In the genomic region with DNA sequence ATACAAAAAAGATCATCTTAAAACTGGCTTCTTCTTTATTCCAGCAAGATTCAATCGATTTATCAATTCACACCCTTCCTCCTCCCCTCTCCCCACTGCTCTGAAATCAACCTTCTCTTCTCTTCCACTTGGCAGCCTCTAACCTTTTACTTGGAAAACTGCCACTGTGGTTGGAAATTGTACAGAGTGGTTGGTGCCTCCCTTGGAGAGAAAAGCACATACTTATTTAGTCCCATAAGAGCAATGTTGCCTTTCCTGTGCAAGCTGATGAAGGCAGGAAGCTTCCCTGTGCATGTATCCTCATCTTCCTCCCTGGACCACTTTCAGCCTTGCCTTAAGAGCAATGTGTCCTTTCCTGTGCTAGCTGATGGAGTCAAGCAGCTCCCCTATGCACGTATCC, we compare ENCODE assay signal across 8 mouse cellular contexts. TPM values are rescaled to one million over a fixed set of nuclear protein-coding genes. Genes with fewer than 3 reads are reported as not detected.
DNase-seq lines count a peak whose midpoint lies in the region; ATAC-seq lines count a peak whose summit lies in the region.

No protein-coding gene starts in this region.

- intact Hi-C loops in heart, postnatal 36 days (cut with DNase I) = no loop called here

- no peak overlapping the region for H3K27ac ChIP-seq in hindbrain, embryonic 15.5 days (replicated peaks)
- H3K27ac ChIP-seq in hindbrain, embryonic 10.5 days = no peak overlapping the region

- no peaks in the 10 kb centered on the region for H3K9me3 ChIP-seq in hindbrain, embryonic 15.5 days
- H3K9me3 ChIP-seq in hindbrain, embryonic 10.5 days = no peaks in the 10 kb centered on the region

- no peak overlapping the region for H3K4me3 ChIP-seq in hindbrain, embryonic 15.5 days
- no peak overlapping the region for H3K4me3 ChIP-seq in hindbrain, embryonic 10.5 days

- no peaks in the 10 kb centered on the region for H3K4me1 ChIP-seq in hindbrain, embryonic 15.5 days (replicated peaks)
- no peaks in the 10 kb centered on the region for H3K4me1 ChIP-seq in hindbrain, embryonic 10.5 days (replicated peaks)

- DNase-seq in hindbrain, embryonic 10.5 days (ENCODE audit: low spot score) = no peak
- DNase-seq in Muller cell, postnatal 12 days (ENCODE audit: inconsistent ontology term) = peak; percentile 81
- DNase-seq in cerebellum, adult 11 months = peak; percentile 16
- peak; percentile 59 for DNase-seq in heart, postnatal 36 days
- peak; percentile 62 for DNase-seq in ovary, postnatal 14 days (ENCODE audit: low spot score)
- DNase-seq in embryo, embryonic 10.5 days (ENCODE audit: low spot score) = no peak
- DNase-seq in retina, embryonic 14.5 days (ENCODE audit: low spot score) = no peak

- 70% methylated on average over 2 of the region's 2 CpGs for WGBS in hindbrain, embryonic 15.5 days
- 86% methylated on average over 2 of the region's 2 CpGs for WGBS in hindbrain, embryonic 10.5 days

- H3K4me2 ChIP-seq in hindbrain, embryonic 15.5 days = no peak overlapping the region

- no peak overlapping the region for H3K9ac ChIP-seq in hindbrain, embryonic 15.5 days

- H3K36me3 ChIP-seq in hindbrain, embryonic 15.5 days = no peaks in the 10 kb centered on the region
- no peaks in the 10 kb centered on the region for H3K36me3 ChIP-seq in hindbrain, embryonic 10.5 days

- ATAC-seq in hindbrain, embryonic 15.5 days (ENCODE audit: low FRiP score, low read depth) = peak; percentile 42; the same call in 1 of the 2 replicates

- no peaks in the 10 kb centered on the region for H3K27me3 ChIP-seq in hindbrain, embryonic 15.5 days
- no peaks in the 10 kb centered on the region for H3K27me3 ChIP-seq in hindbrain, embryonic 10.5 days (ENCODE audit: insufficient read depth, poor library complexity, severe bottlenecking)

RNA-seq across cellular contexts. Expression of a gene that starts 3.4 kb away (rescaled TPM):
- polyA plus RNA-seq in hindbrain, embryonic 15.5 days (2015; fragmentation: Nextera tagmentation; extraction: Ambion mirVana) = 1.1 and 1.4 TPM in 2 replicates
- polyA plus RNA-seq in hindbrain, embryonic 10.5 days (2016; fragmentation: Nextera tagmentation; extraction: Ambion mirVana) = not detected in 2 replicates
- total RNA-seq in heart, postnatal 36 days (2021) = 1 to 10 TPM; 1.1 to 1.9 TPM

RNA-seq across cellular contexts. Expression of a gene that starts 9.4 kb away (rescaled TPM):
- polyA plus RNA-seq in hindbrain, embryonic 15.5 days (2015; fragmentation: Nextera tagmentation; extraction: Ambion mirVana) = 0.34 and 1.1 TPM in 2 replicates
- polyA plus RNA-seq in hindbrain, embryonic 10.5 days (2016; fragmentation: Nextera tagmentation; extraction: Ambion mirVana) = not detected in 2 replicates
- total RNA-seq in heart, postnatal 36 days (2021) = 1 to 10 TPM; 1.8 to 3.5 TPM

RNA-seq across cellular contexts. Expression of a gene that starts 15.0 kb away (rescaled TPM):
- polyA plus RNA-seq in hindbrain, embryonic 15.5 days (2015; fragmentation: Nextera tagmentation; extraction: Ambion mirVana) = 1.1 and 3.2 TPM in 2 replicates
- 0.20 and 0.41 TPM in 2 replicates for polyA plus RNA-seq in hindbrain, embryonic 10.5 days (2016; fragmentation: Nextera tagmentation; extraction: Ambion mirVana)
- 1 to 10 TPM; 4.2 to 9.2 TPM for total RNA-seq in heart, postnatal 36 days (2021)

RNA-seq across cellular contexts. Expression of a gene that starts 42.2 kb away (rescaled TPM):
- 0.34 and 0.38 TPM in 2 replicates for polyA plus RNA-seq in hindbrain, embryonic 15.5 days (2015; fragmentation: Nextera tagmentation; extraction: Ambion mirVana)
- 0.04 TPM in 1 of 2 replicates, not detected in the other for polyA plus RNA-seq in hindbrain, embryonic 10.5 days (2016; fragmentation: Nextera tagmentation; extraction: Ambion mirVana)
- 1 to 10 TPM; 1.1 to 1.2 TPM for total RNA-seq in heart, postnatal 36 days (2021)

RNA-seq across cellular contexts. Expression of a gene that starts 42.3 kb away (rescaled TPM):
- polyA plus RNA-seq in hindbrain, embryonic 15.5 days (2015; fragmentation: Nextera tagmentation; extraction: Ambion mirVana) = 0.31 and 0.93 TPM in 2 replicates
- 0.16 TPM in 1 of 2 replicates, not detected in the other for polyA plus RNA-seq in hindbrain, embryonic 10.5 days (2016; fragmentation: Nextera tagmentation; extraction: Ambion mirVana)
- 1 to 10 TPM; 2.0 to 3.5 TPM for total RNA-seq in heart, postnatal 36 days (2021)

Comparison
In these comparisons a context has a peak if more than half of its experiments do, and no peak if none do; other contexts are left out.
1. DNase-seq: peak in Muller cell, postnatal 12 days (single experiment), cerebellum, adult 11 months (single experiment), heart, postnatal 36 days (2 of 2) and ovary, postnatal 14 days (single experiment); none in hindbrain, embryonic 10.5 days (single experiment), embryo, embryonic 10.5 days (single experiment) and retina, embryonic 14.5 days (single experiment).